Mouse (Mus musculus) intestine, postnatal 0 days (tissue): ENCODE measurements around the gene Fbl. TPM values are rescaled to one million over a fixed set of nuclear protein-coding genes. Genes with fewer than 3 reads are reported as not detected.
A peak's percentile ranks its signal among the peaks of the same experiment; 100 is the strongest.
"Not testable (repeated sequence)": the region's sequence is repeated elsewhere in the genome, so short reads cannot be mapped to it uniquely, and the experiment has no call there.

ENCODE experiments used
- ATAC-seq: fragments of 200-750 bp; cut with Nextera tagmentation; 2 replicates; pipeline ENCODE4 v1.8.0; 2017; ENCODE audit warnings: mild to moderate bottlenecking, moderate TSS enrichment, moderate library complexity
- H3K27ac ChIP-seq: fragments of 300-500 bp; sonication (generic); 2 replicates; pipeline ENCODE4 v1.5.1; 2014; ENCODE audit warnings: mild to moderate bottlenecking, low read depth, low read length, moderate library complexity
- H3K27me3 ChIP-seq: fragments of 300-500 bp; sonication (generic); replicated peaks from 2 replicates; pipeline ENCODE4 v1.6.1; 2014; ENCODE audit warnings: low read length, mixed read lengths; ENCODE audit not compliant: control insufficient read depth, insufficient read depth
- H3K36me3 ChIP-seq: fragments of 300-500 bp; sonication (generic); 2 replicates; pipeline ENCODE4 v1.6.1; 2014; ENCODE audit warnings: mild to moderate bottlenecking, moderate library complexity; ENCODE audit not compliant: control insufficient read depth, insufficient read depth
- H3K4me1 ChIP-seq: fragments of 300-500 bp; sonication (generic); replicated peaks from 2 replicates; pipeline ENCODE4 v1.6.1; 2014; ENCODE audit warnings: antibody characterized with exemption, low read length, mixed read lengths; ENCODE audit not compliant: control insufficient read depth, insufficient read depth
- H3K4me2 ChIP-seq: fragments of 300-500 bp; sonication (generic); replicated peaks from 2 replicates; pipeline ENCODE4 v1.6.1; 2014; ENCODE audit warnings: low read depth, mild to moderate bottlenecking, moderate library complexity
- H3K4me3 ChIP-seq: fragments of 300-500 bp; sonication (generic); 2 replicates; pipeline ENCODE4 v1.5.1; 2014; ENCODE audit warnings: low read depth, low read length
- H3K9ac ChIP-seq: fragments of 300-500 bp; sonication (generic); 2 replicates; pipeline ENCODE4 v1.6.1; 2014; ENCODE audit warnings: mild to moderate bottlenecking, low read depth, low read length
- H3K9me3 ChIP-seq: fragments of 300-500 bp; sonication (generic); 2 replicates; pipeline ENCODE4 v1.6.1; 2016; ENCODE audit warnings: mixed run types; ENCODE audit not compliant: control insufficient read depth
- CTCF ChIP-seq: sonication (generic); IDR thresholded peaks from 2 replicates; pipeline ENCODE4 v1.5.1; 2016; ENCODE audit warnings: low read depth, mild to moderate bottlenecking, control low read depth, antibody characterized with exemption, moderate library complexity
- WGBS: fragments of 180-500 bp; shearing (Covaris S2); extraction: QIAGEN DNeasy Blood & Tissue Kit; methylation state at CpG from one replicate; pipeline ENCODE4 v1.1.7; 2014; 5-methylcytosine and 5-hydroxymethylcytosine counted together
- polyA plus RNA-seq: library from polyadenylated mRNA; unstranded; fragments of >200 nt; fragmentation: Nextera tagmentation; extraction: Ambion mirVana; gene quantifications from 2 replicates; pipeline ENCODE4 v1.2.1, GENCODE M21; 2015

Fbl gene
- polyA plus RNA-seq: 60.6 and 67.1 TPM in 2 replicates

DNA sequence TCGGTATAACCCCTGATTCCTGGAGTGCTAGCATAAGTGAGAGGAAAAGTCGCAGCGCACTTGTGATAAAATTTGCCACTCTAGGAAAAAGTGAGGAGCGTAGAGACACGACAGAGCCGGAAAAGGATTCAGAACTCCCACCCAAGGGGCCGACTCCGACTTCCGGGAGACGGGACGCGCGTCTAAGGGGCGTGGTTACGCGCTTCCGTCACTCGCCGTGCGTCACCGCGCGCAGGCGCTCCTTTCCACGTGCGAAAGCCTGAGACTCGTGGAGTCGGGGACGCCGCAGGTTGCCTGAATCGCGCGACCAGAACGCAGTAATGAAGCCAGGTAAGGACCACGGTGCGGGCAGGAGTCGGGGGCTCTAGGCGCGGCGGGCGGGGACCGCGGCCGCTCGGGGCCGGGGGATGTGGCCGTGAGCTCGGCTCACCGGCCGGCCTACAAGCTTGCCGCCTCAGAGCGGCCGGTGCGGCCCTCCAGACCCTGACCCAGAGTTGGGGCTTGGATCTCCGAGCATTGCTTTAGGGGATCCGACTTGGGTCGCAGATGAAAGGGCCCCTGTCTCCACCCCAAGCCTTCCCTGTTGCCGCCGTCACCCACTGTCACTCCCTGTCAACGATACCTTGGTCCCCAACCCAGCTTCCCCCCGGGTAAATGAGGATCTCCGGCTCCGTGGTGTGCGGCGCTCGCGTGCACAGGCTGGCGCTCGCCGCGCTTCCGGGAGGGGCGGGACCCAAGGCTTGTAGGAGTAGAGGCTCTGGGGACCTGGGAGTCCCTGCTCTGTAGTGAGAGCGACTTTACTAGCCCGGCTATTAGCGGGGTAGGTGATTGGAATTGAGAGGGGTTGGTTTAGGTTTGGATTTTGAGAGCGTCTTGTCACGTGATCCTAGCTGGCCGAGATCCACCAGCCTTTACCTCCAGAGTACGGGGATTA, at the start of gene Fbl:
Gene Fbl (plus strand): TSS at position 222 of the 934 bp plus-strand sequence.
- Histone ChIP-seq H3K4me3 (peak within 1 kb of the TSS; percentile 71), H3K27ac (peak within 1 kb of the TSS; percentile 91), H3K4me2 (peak within 1 kb of the TSS; percentile 93), H3K27me3 (no peaks in the 10 kb centered on the region), H3K9ac (peak within 1 kb of the TSS; percentile 76), H3K36me3 (0 out of 2 replicates have a peak, but pooled peaks cover 2% of the 10 kb centered on the region), H3K4me1 (peaks cover 3% of the 10 kb centered on the region; the same call in 1 of the 2 replicates), H3K9me3 (no peaks in the 10 kb centered on the region)
- under 1% methylated on average over 80 of the region's 80 CpGs for WGBS
- peak; percentile 90 for ATAC-seq
- no peak for TF ChIP-seq CTCF

DNA sequence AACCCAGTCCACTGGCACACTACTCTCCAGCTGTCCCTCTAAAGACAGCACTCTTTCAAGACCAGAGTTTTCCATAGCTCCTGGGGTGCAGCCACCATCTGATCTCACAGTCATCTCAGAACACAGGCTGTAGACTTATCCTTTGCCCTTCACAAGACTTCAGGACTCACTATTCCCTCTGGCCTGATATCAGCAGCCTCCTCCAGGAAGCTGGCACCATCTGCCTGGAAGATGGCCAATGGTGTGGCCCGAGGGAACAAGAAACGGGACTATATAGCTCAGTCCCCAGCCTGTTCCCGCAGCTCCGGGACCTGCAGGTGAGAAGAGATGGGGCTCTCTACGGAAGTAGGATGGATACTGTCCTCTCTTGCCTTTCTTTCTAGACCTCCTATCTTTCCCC, 40.3 kb upstream of the Fbl start, which contains the start of gene 9530053A07Rik:
Gene 9530053A07Rik (plus strand): TSS at position 301 of the 400 bp plus-strand sequence.
- no peak within 1 kb of the TSS for H3K4me2 ChIP-seq
- no peak within 1 kb of the TSS for H3K27ac ChIP-seq
- no peak for ATAC-seq
- H3K4me1 ChIP-seq: no peaks in the 10 kb centered on the region
- no peak within 1 kb of the TSS for H3K4me3 ChIP-seq
- no peaks in the 10 kb centered on the region for H3K36me3 ChIP-seq
- no peaks in the 10 kb centered on the region for H3K27me3 ChIP-seq
- no peaks in the 10 kb centered on the region for H3K9me3 ChIP-seq
- WGBS: 81% methylated on average over 5 of the region's 5 CpGs
- TF ChIP-seq CTCF: no peak
- H3K9ac ChIP-seq: no peak within 1 kb of the TSS

GRCm38 (mm10) chr7:28137613-28138012, 31.9 kb upstream of the Fbl start:
- no peak overlapping the region for H3K9ac ChIP-seq
- no peaks in the 10 kb centered on the region for H3K36me3 ChIP-seq
- no peak overlapping the region for H3K4me2 ChIP-seq
- no peak for ATAC-seq
- H3K27ac ChIP-seq: no peak overlapping the region
- peak; percentile 79 for TF ChIP-seq CTCF
- 56% methylated on average over 5 of the region's 5 CpGs for WGBS
- H3K4me1 ChIP-seq: no peaks in the 10 kb centered on the region
- H3K4me3 ChIP-seq: no peak overlapping the region
- H3K9me3 ChIP-seq: no peaks in the 10 kb centered on the region
- H3K27me3 ChIP-seq: no peaks in the 10 kb centered on the region

GRCm38 (mm10) chr7:28148263-28148662, 21.2 kb upstream of the Fbl start:
- H3K4me3 ChIP-seq: no peak overlapping the region
- H3K4me2 ChIP-seq: no peak overlapping the region
- 11% methylated on average over 3 of the region's 3 CpGs for WGBS
- no peaks in the 10 kb centered on the region for H3K9me3 ChIP-seq
- H3K4me1 ChIP-seq: no peaks in the 10 kb centered on the region
- TF ChIP-seq CTCF: peak; percentile 90
- no peaks in the 10 kb centered on the region for H3K27me3 ChIP-seq
- H3K9ac ChIP-seq: no peak overlapping the region
- no peak overlapping the region for H3K27ac ChIP-seq
- ATAC-seq: 0 out of 2 replicates have a peak, but pooled peaks have one; percentile 27
- H3K36me3 ChIP-seq: no peaks in the 10 kb centered on the region

DNA sequence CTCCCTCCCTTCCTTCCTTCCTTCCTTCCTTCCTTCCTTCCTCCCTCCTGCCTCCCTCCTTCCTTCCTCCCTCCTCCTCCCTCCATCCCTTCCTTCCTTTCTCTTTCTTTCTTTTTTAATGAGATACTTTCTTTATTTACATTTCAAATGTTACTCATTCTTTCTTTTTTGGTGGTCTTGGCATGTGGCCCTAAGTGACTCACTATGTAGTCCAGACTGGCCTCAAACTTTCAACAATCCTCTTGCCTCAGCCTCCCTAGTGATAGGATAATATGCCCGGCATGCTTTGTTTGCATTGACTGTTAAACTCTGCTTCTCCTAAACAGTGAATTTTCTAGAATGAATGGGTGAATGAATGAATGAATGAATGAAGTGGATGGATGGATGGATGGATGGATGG, 19.7 kb upstream of the Fbl start:
- H3K36me3 ChIP-seq: no peaks in the 10 kb centered on the region
- no peak overlapping the region for H3K9ac ChIP-seq
- ATAC-seq: no peak
- H3K27ac ChIP-seq: no peak overlapping the region
- H3K27me3 ChIP-seq: no peaks in the 10 kb centered on the region
- no peaks in the 10 kb centered on the region for H3K4me1 ChIP-seq
- no peak for TF ChIP-seq CTCF
- 73% methylated on average over 1 of the region's 1 CpGs for WGBS
- no peak overlapping the region for H3K4me2 ChIP-seq
- H3K9me3 ChIP-seq: no peaks in the 10 kb centered on the region
- no peak overlapping the region for H3K4me3 ChIP-seq

- Histone ChIP-seq H3K9ac (no peak overlapping the region), H3K36me3 (no peaks in the 10 kb centered on the region), H3K9me3 (no peaks in the 10 kb centered on the region), H3K4me2 (no peak overlapping the region), H3K27me3 (no peaks in the 10 kb centered on the region), H3K4me3 (no peak overlapping the region), H3K27ac (no peak overlapping the region), H3K4me1 (no peaks in the 10 kb centered on the region)
- peak; percentile 84 for TF ChIP-seq CTCF
- 19% methylated on average over 13 of the region's 13 CpGs for whole genome bisulfite sequencing
- no peak for ATAC-seq
Observed at GRCm38 (mm10) chr7:28151584-28152221, 17.8 kb upstream of the Fbl start.

GRCm38 (mm10) chr7:28153595-28153994, 15.9 kb upstream of the Fbl start:
- not testable (repeated sequence) for H3K4me1 ChIP-seq, H3K27ac ChIP-seq, H3K9ac ChIP-seq, H3K9me3 ChIP-seq, H3K4me3 ChIP-seq, H3K4me2 ChIP-seq, H3K36me3 ChIP-seq, ATAC-seq, H3K27me3 ChIP-seq
- 37% methylated on average over 5 of the region's 5 CpGs for WGBS
